Comparison of ENCODE assay signal across 16 mouse cellular contexts in the genomic region with DNA sequence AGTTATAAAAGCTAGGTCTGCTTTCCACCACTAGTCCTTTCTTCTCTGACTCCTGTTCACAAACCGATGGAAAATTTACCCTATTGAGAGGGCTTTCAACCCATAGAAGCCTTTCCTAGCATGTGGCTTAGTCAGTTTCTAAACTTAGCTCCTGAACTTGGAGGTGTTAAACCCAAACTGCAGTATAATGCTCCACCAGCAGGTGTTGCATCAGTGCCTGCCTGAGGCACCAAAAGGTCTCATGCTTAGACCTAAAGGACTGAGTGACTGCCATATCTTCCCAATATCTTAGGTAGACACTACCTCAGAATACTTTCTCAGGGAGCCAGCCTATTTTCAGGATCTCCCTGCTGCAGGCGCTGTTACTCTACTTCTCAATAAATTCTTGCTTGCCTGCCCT. TPM values are rescaled to one million over a fixed set of nuclear protein-coding genes. Genes with fewer than 3 reads are reported as not detected.
DNase-seq lines count a peak whose midpoint lies in the region; ATAC-seq and TF ChIP-seq lines count a peak whose summit lies in the region.
"Had no signal": no experiment of that assay in that cellular context is flagged by ENCODE, and none has a peak within 500 bp of the region (broad histone marks: within the 10 kb centered on the region; RNA-seq: fewer than 3 reads in every experiment).

No protein-coding gene starts in this region.

- H3K27ac ChIP-seq in kidney, adult 2 months (ENCODE audit: insufficient read depth, low read depth, low read length), result no peak overlapping the region
- no peak overlapping the region for H3K27ac ChIP-seq in stomach, postnatal 0 days (replicated peaks)
- no peak overlapping the region for H3K27ac ChIP-seq in hindbrain, embryonic 13.5 days
- H3K27ac ChIP-seq: hindbrain, embryonic 10.5 days; limb, embryonic 12.5 days; macrophage had no signal

- TF ChIP-seq EP300 in stomach, postnatal 0 days (optimal IDR thresholded peaks at IDR 0.05), result no peak

- H3K4me3 ChIP-seq in kidney, adult 2 months (ENCODE audit: insufficient read depth, low read depth, low read length), result no peak overlapping the region
- H3K4me3 ChIP-seq in stomach, postnatal 0 days (ENCODE audit: low read depth, low read length), result no peak overlapping the region
- H3K4me3 ChIP-seq in hindbrain, embryonic 13.5 days, result no peak overlapping the region
- H3K4me3 ChIP-seq: erythroblast, embryonic 14.5 days; hindbrain, embryonic 10.5 days; limb, embryonic 12.5 days had no signal

- no peaks in the 10 kb centered on the region for H3K27me3 ChIP-seq in kidney, adult 2 months (replicated peaks; ENCODE audit: control insufficient read depth, insufficient read depth, low read length)
- no peaks in the 10 kb centered on the region for H3K27me3 ChIP-seq in stomach, postnatal 0 days (ENCODE audit: control insufficient read depth, insufficient read depth, low read length)
- no peaks in the 10 kb centered on the region for H3K27me3 ChIP-seq in hindbrain, embryonic 13.5 days
- H3K27me3 ChIP-seq: limb, embryonic 12.5 days had no signal

- no peak overlapping the region for H3K9ac ChIP-seq in stomach, postnatal 0 days (ENCODE audit: low read length)
- no peak overlapping the region for H3K9ac ChIP-seq in hindbrain, embryonic 13.5 days
- H3K9ac ChIP-seq: limb, embryonic 12.5 days had no signal

- no peaks in the 10 kb centered on the region for H3K9me3 ChIP-seq in stomach, postnatal 0 days (ENCODE audit: control insufficient read depth, low read length)
- H3K9me3 ChIP-seq in hindbrain, embryonic 13.5 days, result no peaks in the 10 kb centered on the region
- H3K9me3 ChIP-seq: hindbrain, embryonic 10.5 days; limb, embryonic 12.5 days had no signal

- DNase-seq in kidney, adult 2 months, result no peak
- DNase-seq in kidney, postnatal 10 days, result no peak
- peak; percentile 14 for DNase-seq in thymus, postnatal 0 days (ENCODE audit: low spot score)
- DNase-seq in thymus, postnatal 25 days, result no peak
- peak; percentile 50 for DNase-seq in ZHBTc4 (ENCODE audit: low read depth, low spot score)
- no peak for DNase-seq in stomach, postnatal 0 days (ENCODE audit: low spot score)
- DNase-seq: adrenal gland, adult 2 months; embryo, embryonic 11 days; kidney, adult 8-10 months; layer of hippocampus, adult 9-11 months had no signal

- H3K4me1 ChIP-seq in kidney, adult 2 months (ENCODE audit: control insufficient read depth, insufficient read depth, low read length), result peaks cover 1% of the 10 kb centered on the region; the same call in 1 of the 2 replicates
- no peaks in the 10 kb centered on the region for H3K4me1 ChIP-seq in stomach, postnatal 0 days (replicated peaks; ENCODE audit: control insufficient read depth, insufficient read depth)
- H3K4me1 ChIP-seq in hindbrain, embryonic 13.5 days (replicated peaks), result no peaks in the 10 kb centered on the region
- H3K4me1 ChIP-seq: hindbrain, embryonic 10.5 days; limb, embryonic 12.5 days had no signal

- no peak for TF ChIP-seq POLR2A in kidney, adult 2 months (IDR thresholded peaks at IDR 0.05; ENCODE audit: low read depth, low read length)

- no peak for ATAC-seq in stomach, postnatal 0 days (ENCODE audit: low FRiP score, low TSS enrichment)
- no peak for ATAC-seq in erythroid progenitor cell, adult 5-6 weeks (replicated peaks; ENCODE audit: low FRiP score, poor library complexity, severe bottlenecking)
- no peak for ATAC-seq in hindbrain, embryonic 13.5 days (ENCODE audit: low FRiP score)

- peak; percentile 36 for TF ChIP-seq CTCF in kidney, adult 2 months (conservative IDR thresholded peaks at IDR 0.05; ENCODE audit: insufficient read depth, insufficient read length, low read depth, low read length)
- peak; percentile 50 for TF ChIP-seq CTCF in stomach, postnatal 0 days (IDR thresholded peaks at IDR 0.05; ENCODE audit: low read depth)

- no peak overlapping the region for H3K4me2 ChIP-seq in stomach, postnatal 0 days (replicated peaks; ENCODE audit: low read depth)
- no peak overlapping the region for H3K4me2 ChIP-seq in hindbrain, embryonic 13.5 days
- H3K4me2 ChIP-seq: limb, embryonic 12.5 days had no signal

- 97% methylated on average over 2 of the region's 2 CpGs for WGBS in kidney, adult 2 months
- 96% methylated on average over 2 of the region's 2 CpGs for WGBS in stomach, postnatal 0 days
- WGBS in hindbrain, embryonic 13.5 days, result 96% methylated on average over 2 of the region's 2 CpGs

- H3K36me3 ChIP-seq in kidney, adult 2 months (ENCODE audit: control insufficient read depth, insufficient read depth, low read length), result no peaks in the 10 kb centered on the region; the same call in 1 of the 2 replicates
- H3K36me3 ChIP-seq in stomach, postnatal 0 days (ENCODE audit: control insufficient read depth, insufficient read depth, low read length), result peaks cover 11% of the 10 kb centered on the region; the same call in 1 of the 2 replicates
- peaks cover 41% of the 10 kb centered on the region for H3K36me3 ChIP-seq in hindbrain, embryonic 13.5 days

RNA-seq across cellular contexts. Expression of a gene that starts 26.4 kb away (rescaled TPM):
- polyA plus RNA-seq in kidney, adult 2 months (2012; rRNA removed), result 32.5 and 38.5 TPM in 2 replicates
- polyA plus RNA-seq in thymus, postnatal 0 days (2015; fragmentation: Nextera tagmentation; extraction: Ambion mirVana), result 82.6 and 83.6 TPM in 2 replicates
- 54.5 and 56.2 TPM in 2 replicates for polyA plus RNA-seq in stomach, postnatal 0 days (2015; fragmentation: Nextera tagmentation; extraction: Ambion mirVana)
- total RNA-seq in erythroid progenitor cell, adult 5-6 weeks (2015; ENCODE audit: low replicate concordance), result 121 and 122 TPM in 2 replicates
- 162 and 177 TPM in 2 replicates for total RNA-seq in erythroid progenitor cell, adult 5-6 weeks (2017; ENCODE audit: low replicate concordance)
- polyA plus RNA-seq in hindbrain, embryonic 13.5 days (2015; fragmentation: Nextera tagmentation; extraction: Ambion mirVana), result 99.7 and 102 TPM in 2 replicates

RNA-seq across cellular contexts. Expression of a gene that starts 26.6 kb away (rescaled TPM):
- polyA plus RNA-seq in kidney, adult 2 months (2012; rRNA removed), result 11.4 and 12.6 TPM in 2 replicates
- polyA plus RNA-seq in thymus, postnatal 0 days (2015; fragmentation: Nextera tagmentation; extraction: Ambion mirVana), result 4.0 and 4.7 TPM in 2 replicates
- polyA plus RNA-seq in stomach, postnatal 0 days (2015; fragmentation: Nextera tagmentation; extraction: Ambion mirVana), result 1.6 TPM in 2 replicates
- total RNA-seq in erythroid progenitor cell, adult 5-6 weeks (2015; ENCODE audit: low replicate concordance), result 38.1 and 80.0 TPM in 2 replicates
- total RNA-seq in erythroid progenitor cell, adult 5-6 weeks (2017; ENCODE audit: low replicate concordance), result 19.3 and 24.7 TPM in 2 replicates
- 3.8 and 4.0 TPM in 2 replicates for polyA plus RNA-seq in hindbrain, embryonic 13.5 days (2015; fragmentation: Nextera tagmentation; extraction: Ambion mirVana)

Comparison
In these comparisons a context has a peak if more than half of its experiments do, and no peak if none do; other contexts are left out.
1. DNase-seq: peak in thymus, postnatal 0 days (single experiment) and ZHBTc4 (single experiment); none in kidney, adult 2 months (single experiment), kidney, postnatal 10 days (single experiment), thymus, postnatal 25 days (single experiment) and stomach, postnatal 0 days (single experiment).